Mouse (Mus musculus): ENCODE results near the gene Ptpn11. TPM values are rescaled to one million over a fixed set of nuclear protein-coding genes. Genes with fewer than 3 reads are reported as not detected.
A peak's percentile ranks its signal among the peaks of the same experiment; 100 is the strongest.

Gene Ptpn11
- polyA plus RNA-seq, 1 experiment: 67.9 TPM

- no peaks in the 10 kb centered on the region for H3K27me3 ChIP-seq (replicated peaks)
- H3K9me3 ChIP-seq: no peaks in the 10 kb centered on the region
- H3K36me3 ChIP-seq (replicated peaks; ENCODE audit: low read length): peaks cover 45% of the 10 kb centered on the region
- peak overlapping the region; percentile 92 for H3K4me3 ChIP-seq (replicated peaks)
- peaks cover 78% of the 10 kb centered on the region for H3K4me1 ChIP-seq
- no peak for TF ChIP-seq GATA1 (IDR thresholded peaks at IDR 0.05; ENCODE audit: borderline replicate concordance, low read length)
- no peak for TF ChIP-seq FLI1 (IDR thresholded peaks at IDR 0.05; ENCODE audit: low read length)
These were observed 2.9 kb downstream of the Ptpn11 start for GRCm38 (mm10) chr5:121188265-121188664.

GRCm38 (mm10) chr5:121187580-121188001 lies 3.6 kb downstream of the Ptpn11 start:
- no peaks in the 10 kb centered on the region for H3K9me3 ChIP-seq
- H3K4me1 ChIP-seq: peaks cover 78% of the 10 kb centered on the region
- peak overlapping the region; percentile 92 for H3K4me3 ChIP-seq (replicated peaks)
- TF ChIP-seq FLI1 (IDR thresholded peaks at IDR 0.05; ENCODE audit: low read length): no peak
- TF ChIP-seq GATA1 (IDR thresholded peaks at IDR 0.05; ENCODE audit: borderline replicate concordance, low read length): no peak
- H3K36me3 ChIP-seq (replicated peaks; ENCODE audit: low read length): peaks cover 51% of the 10 kb centered on the region
- no peaks in the 10 kb centered on the region for H3K27me3 ChIP-seq (replicated peaks)

- H3K9me3 ChIP-seq: no peaks in the 10 kb centered on the region
- no peak for TF ChIP-seq FLI1 (IDR thresholded peaks at IDR 0.05; ENCODE audit: low read length)
- TF ChIP-seq GATA1 (IDR thresholded peaks at IDR 0.05; ENCODE audit: borderline replicate concordance, low read length): no peak; the same call in 2 of the 3 replicates
- peaks cover 69% of the 10 kb centered on the region for H3K36me3 ChIP-seq (replicated peaks; ENCODE audit: low read length)
- H3K4me3 ChIP-seq (replicated peaks): peak overlapping the region; percentile 88
- H3K27me3 ChIP-seq (replicated peaks): no peaks in the 10 kb centered on the region
- peaks cover 91% of the 10 kb centered on the region for H3K4me1 ChIP-seq
These were observed 6.1 kb downstream of the Ptpn11 start for GRCm38 (mm10) chr5:121184945-121185551.

- TF ChIP-seq GATA1 (IDR thresholded peaks at IDR 0.05; ENCODE audit: borderline replicate concordance, low read length) (no peak), FLI1 (IDR thresholded peaks at IDR 0.05; ENCODE audit: low read length) (no peak)
- Histone ChIP-seq H3K4me1 (peaks cover 97% of the 10 kb centered on the region), H3K4me3 (replicated peaks) (peak overlapping the region; percentile 88), H3K27me3 (replicated peaks) (no peaks in the 10 kb centered on the region), H3K9me3 (no peaks in the 10 kb centered on the region), H3K36me3 (replicated peaks; ENCODE audit: low read length) (peaks cover 74% of the 10 kb centered on the region)
These were observed 6.8 kb downstream of the Ptpn11 start for GRCm38 (mm10) chr5:121184375-121184774.

DNA sequence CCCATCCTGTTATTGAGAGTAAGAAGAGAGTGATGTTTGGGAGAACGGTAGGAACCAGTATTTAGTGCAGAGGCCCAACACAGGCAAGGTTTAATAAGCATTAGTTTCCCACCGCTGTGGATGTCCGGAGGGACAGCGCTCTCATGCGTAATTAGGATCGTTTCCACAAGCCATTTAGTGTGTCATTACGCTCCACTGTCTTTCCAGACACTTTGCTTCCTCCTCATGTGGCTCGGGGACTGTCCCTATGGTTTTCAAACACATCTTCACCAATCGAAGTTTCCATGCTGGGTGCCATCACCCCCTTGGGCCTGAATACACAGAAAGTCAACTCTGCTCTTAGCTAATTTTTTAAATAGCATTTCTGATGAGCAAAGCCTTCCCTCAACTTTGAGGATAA lies 7.9 kb downstream of the Ptpn11 start:
- peaks cover 99% of the 10 kb centered on the region for H3K4me1 ChIP-seq
- TF ChIP-seq GATA1 (IDR thresholded peaks at IDR 0.05; ENCODE audit: borderline replicate concordance, low read length): no peak
- TF ChIP-seq FLI1 (IDR thresholded peaks at IDR 0.05; ENCODE audit: low read length): no peak
- H3K27me3 ChIP-seq (replicated peaks): no peaks in the 10 kb centered on the region
- no peaks in the 10 kb centered on the region for H3K9me3 ChIP-seq
- H3K36me3 ChIP-seq (replicated peaks; ENCODE audit: low read length): peaks cover 76% of the 10 kb centered on the region
- H3K4me3 ChIP-seq (replicated peaks): peak overlapping the region; percentile 88

- TF ChIP-seq FLI1 (IDR thresholded peaks at IDR 0.05; ENCODE audit: low read length): no peak
- no peak for TF ChIP-seq GATA1 (IDR thresholded peaks at IDR 0.05; ENCODE audit: borderline replicate concordance, low read length)
- H3K9me3 ChIP-seq: no peaks in the 10 kb centered on the region
- H3K36me3 ChIP-seq (replicated peaks; ENCODE audit: low read length): peaks cover 88% of the 10 kb centered on the region
- H3K4me1 ChIP-seq: peaks cover 98% of the 10 kb centered on the region
- H3K4me3 ChIP-seq (replicated peaks): peak overlapping the region; percentile 75
- H3K27me3 ChIP-seq (replicated peaks): no peaks in the 10 kb centered on the region
These were observed 11.9 kb downstream of the Ptpn11 start for GRCm38 (mm10) chr5:121179077-121179857.

- Histone ChIP-seq H3K4me1 (peaks cover 81% of the 10 kb centered on the region), H3K27me3 (replicated peaks) (no peaks in the 10 kb centered on the region), H3K9me3 (no peaks in the 10 kb centered on the region), H3K4me3 (replicated peaks) (peak overlapping the region; percentile 51), H3K36me3 (replicated peaks; ENCODE audit: low read length) (peaks cover 90% of the 10 kb centered on the region)
- no peak for TF ChIP-seq GATA1 (IDR thresholded peaks at IDR 0.05; ENCODE audit: borderline replicate concordance, low read length)
- TF ChIP-seq FLI1 (IDR thresholded peaks at IDR 0.05; ENCODE audit: low read length): no peak
These were observed 18.4 kb downstream of the Ptpn11 start for GRCm38 (mm10) chr5:121172835-121173234.

DNA sequence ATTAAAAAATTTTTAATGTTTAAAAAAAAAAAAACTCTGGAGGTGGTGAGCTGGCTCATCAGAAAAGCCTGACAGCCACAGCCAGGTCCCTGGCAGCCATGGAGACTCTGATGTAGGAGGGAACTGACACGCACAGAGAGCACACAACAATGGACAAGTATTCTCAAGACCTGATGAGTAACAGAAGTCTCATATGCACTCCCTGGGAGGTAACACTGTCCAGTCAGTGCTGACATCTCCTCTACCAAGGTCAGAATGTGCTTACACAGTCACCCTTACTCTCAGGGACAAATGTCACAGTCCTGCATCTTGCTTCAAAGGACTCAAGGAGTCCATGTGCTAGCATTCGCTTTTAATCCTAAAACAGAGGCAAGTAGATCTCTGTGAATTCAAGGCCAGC lies 21.6 kb downstream of the Ptpn11 start:
- peaks cover 93% of the 10 kb centered on the region for H3K36me3 ChIP-seq (replicated peaks; ENCODE audit: low read length)
- TF ChIP-seq FLI1 (IDR thresholded peaks at IDR 0.05; ENCODE audit: low read length): no peak
- no peak for TF ChIP-seq GATA1 (IDR thresholded peaks at IDR 0.05; ENCODE audit: borderline replicate concordance, low read length)
- H3K9me3 ChIP-seq: no peaks in the 10 kb centered on the region
- no peaks in the 10 kb centered on the region for H3K27me3 ChIP-seq (replicated peaks)
- no peak overlapping the region for H3K4me3 ChIP-seq (replicated peaks)
- H3K4me1 ChIP-seq: peaks cover 71% of the 10 kb centered on the region

GRCm38 (mm10) chr5:121166884-121167283 lies 24.3 kb downstream of the Ptpn11 start:
- H3K4me3 ChIP-seq (replicated peaks): no peak overlapping the region
- H3K36me3 ChIP-seq (replicated peaks; ENCODE audit: low read length): peaks cover 93% of the 10 kb centered on the region
- H3K9me3 ChIP-seq: no peaks in the 10 kb centered on the region
- no peak for TF ChIP-seq GATA1 (IDR thresholded peaks at IDR 0.05; ENCODE audit: borderline replicate concordance, low read length)
- TF ChIP-seq FLI1 (IDR thresholded peaks at IDR 0.05; ENCODE audit: low read length): no peak
- peaks cover 68% of the 10 kb centered on the region for H3K4me1 ChIP-seq
- H3K27me3 ChIP-seq (replicated peaks): no peaks in the 10 kb centered on the region

GRCm38 (mm10) chr5:121162923-121163322 lies 28.3 kb downstream of the Ptpn11 start:
- Histone ChIP-seq H3K36me3 (replicated peaks; ENCODE audit: low read length) (peaks cover 97% of the 10 kb centered on the region), H3K4me1 (peaks cover 85% of the 10 kb centered on the region), H3K9me3 (no peaks in the 10 kb centered on the region), H3K4me3 (replicated peaks) (no peak overlapping the region), H3K27me3 (replicated peaks) (no peaks in the 10 kb centered on the region)
- no peak for TF ChIP-seq GATA1 (IDR thresholded peaks at IDR 0.05; ENCODE audit: borderline replicate concordance, low read length)
- no peak for TF ChIP-seq FLI1 (IDR thresholded peaks at IDR 0.05; ENCODE audit: low read length)
